Mouse (Mus musculus): ENCODE measurements around the gene Rapgef5. TPM values are rescaled to one million over a fixed set of nuclear protein-coding genes. Genes with fewer than 3 reads are reported as not detected.

Rapgef5 gene
- polyA plus RNA-seq, 1 experiment from 2014 or later, result 7.9 TPM

- Histone ChIP-seq H3K27me3 (ENCODE audit: control insufficient read depth, insufficient read depth, low read length) (no peaks in the 10 kb centered on the region), H3K9me3 (ENCODE audit: control insufficient read depth, low read length) (no peaks in the 10 kb centered on the region), H3K9ac (ENCODE audit: low read length) (no peak overlapping the region), H3K4me2 (ENCODE audit: low read depth, low read length, severe bottlenecking) (no peak overlapping the region), H3K4me3 (ENCODE audit: low read depth, low read length) (no peak overlapping the region), H3K27ac (ENCODE audit: low read depth, low read length) (no peak overlapping the region), H3K36me3 (ENCODE audit: control insufficient read depth, insufficient read depth, low read length) (no peaks in the 10 kb centered on the region), H3K4me1 (replicated peaks; ENCODE audit: control insufficient read depth, insufficient read depth, low read length) (peaks cover 6% of the 10 kb centered on the region; the same call in 1 of the 2 replicates)
- ATAC-seq (replicated peaks; ENCODE audit: low FRiP score) (no peak), DNase-seq (ENCODE audit: low spot score) (no peak)
- 77% methylated on average over 5 of the region's 5 CpGs for WGBS
Measured at GRCm38 (mm10) chr12:117691336-117691735, 175.1 kb downstream of the Rapgef5 start.

- no peak for DNase-seq (ENCODE audit: low spot score)
- Histone ChIP-seq H3K9ac (ENCODE audit: low read length) (no peak overlapping the region), H3K4me3 (ENCODE audit: low read depth, low read length) (no peak overlapping the region), H3K4me2 (ENCODE audit: low read depth, low read length, severe bottlenecking) (no peak overlapping the region), H3K27ac (ENCODE audit: low read depth, low read length) (no peak overlapping the region), H3K9me3 (ENCODE audit: control insufficient read depth, low read length) (no peaks in the 10 kb centered on the region), H3K27me3 (ENCODE audit: control insufficient read depth, insufficient read depth, low read length) (no peaks in the 10 kb centered on the region), H3K4me1 (replicated peaks; ENCODE audit: control insufficient read depth, insufficient read depth, low read length) (0 out of 2 replicates have a peak, but pooled peaks cover 5% of the 10 kb centered on the region), H3K36me3 (ENCODE audit: control insufficient read depth, insufficient read depth, low read length) (no peaks in the 10 kb centered on the region)
- 15% methylated on average over 1 of the region's 1 CpGs for WGBS
- ATAC-seq (replicated peaks; ENCODE audit: low FRiP score), result no peak
Measured at GRCm38 (mm10) chr12:117692775-117693174, 176.5 kb downstream of the Rapgef5 start.

- WGBS, result 86% methylated on average over 3 of the region's 3 CpGs
- Histone ChIP-seq H3K27me3 (ENCODE audit: control insufficient read depth, insufficient read depth, low read length) (no peaks in the 10 kb centered on the region), H3K4me1 (replicated peaks; ENCODE audit: control insufficient read depth, insufficient read depth, low read length) (no peaks in the 10 kb centered on the region), H3K36me3 (ENCODE audit: control insufficient read depth, insufficient read depth, low read length) (no peaks in the 10 kb centered on the region), H3K4me2 (ENCODE audit: low read depth, low read length, severe bottlenecking) (no peak overlapping the region), H3K4me3 (ENCODE audit: low read depth, low read length) (no peak overlapping the region), H3K9me3 (ENCODE audit: control insufficient read depth, low read length) (no peaks in the 10 kb centered on the region), H3K27ac (ENCODE audit: low read depth, low read length) (no peak overlapping the region), H3K9ac (ENCODE audit: low read length) (no peak overlapping the region)
- ATAC-seq (replicated peaks; ENCODE audit: low FRiP score) (no peak), DNase-seq (ENCODE audit: low spot score) (no peak)
Measured at GRCm38 (mm10) chr12:117699950-117700665, 183.8 kb downstream of the Rapgef5 start.

GRCm38 (mm10) chr12:117700927-117701326 lies 184.6 kb downstream of the Rapgef5 start:
- Histone ChIP-seq H3K9ac (ENCODE audit: low read length) (no peak overlapping the region), H3K27ac (ENCODE audit: low read depth, low read length) (no peak overlapping the region), H3K4me2 (ENCODE audit: low read depth, low read length, severe bottlenecking) (no peak overlapping the region), H3K36me3 (ENCODE audit: control insufficient read depth, insufficient read depth, low read length) (no peaks in the 10 kb centered on the region), H3K27me3 (ENCODE audit: control insufficient read depth, insufficient read depth, low read length) (no peaks in the 10 kb centered on the region), H3K4me1 (replicated peaks; ENCODE audit: control insufficient read depth, insufficient read depth, low read length) (no peaks in the 10 kb centered on the region), H3K4me3 (ENCODE audit: low read depth, low read length) (no peak overlapping the region), H3K9me3 (ENCODE audit: control insufficient read depth, low read length) (no peaks in the 10 kb centered on the region)
- DNase-seq (ENCODE audit: low spot score), result no peak
- no peak for ATAC-seq (replicated peaks; ENCODE audit: low FRiP score)
- 83% methylated on average over 6 of the region's 6 CpGs for WGBS

GRCm38 (mm10) chr12:117702291-117702690 lies 186.0 kb downstream of the Rapgef5 start:
- no peak for ATAC-seq (replicated peaks; ENCODE audit: low FRiP score)
- Histone ChIP-seq H3K9me3 (ENCODE audit: control insufficient read depth, low read length) (no peaks in the 10 kb centered on the region), H3K9ac (ENCODE audit: low read length) (no peak overlapping the region), H3K27me3 (ENCODE audit: control insufficient read depth, insufficient read depth, low read length) (no peaks in the 10 kb centered on the region), H3K36me3 (ENCODE audit: control insufficient read depth, insufficient read depth, low read length) (no peaks in the 10 kb centered on the region), H3K4me3 (ENCODE audit: low read depth, low read length) (no peak overlapping the region), H3K4me2 (ENCODE audit: low read depth, low read length, severe bottlenecking) (no peak overlapping the region), H3K4me1 (replicated peaks; ENCODE audit: control insufficient read depth, insufficient read depth, low read length) (no peaks in the 10 kb centered on the region), H3K27ac (ENCODE audit: low read depth, low read length) (no peak overlapping the region)
- no peak for DNase-seq (ENCODE audit: low spot score)
- WGBS, result 95% methylated on average over 8 of the region's 8 CpGs

GRCm38 (mm10) chr12:117702928-117703327 lies 186.6 kb downstream of the Rapgef5 start:
- no peak overlapping the region for H3K27ac ChIP-seq (ENCODE audit: low read depth, low read length)
- H3K4me3 ChIP-seq (ENCODE audit: low read depth, low read length), result no peak overlapping the region
- H3K9me3 ChIP-seq (ENCODE audit: control insufficient read depth, low read length), result no peaks in the 10 kb centered on the region
- no peak for DNase-seq (ENCODE audit: low spot score)
- no peak for ATAC-seq (replicated peaks; ENCODE audit: low FRiP score)
- H3K36me3 ChIP-seq (ENCODE audit: control insufficient read depth, insufficient read depth, low read length), result no peaks in the 10 kb centered on the region
- no peak overlapping the region for H3K4me2 ChIP-seq (ENCODE audit: low read depth, low read length, severe bottlenecking)
- H3K9ac ChIP-seq (ENCODE audit: low read length), result no peak overlapping the region
- H3K27me3 ChIP-seq (ENCODE audit: control insufficient read depth, insufficient read depth, low read length), result no peaks in the 10 kb centered on the region
- 91% methylated on average over 9 of the region's 9 CpGs for WGBS
- no peaks in the 10 kb centered on the region for H3K4me1 ChIP-seq (replicated peaks; ENCODE audit: control insufficient read depth, insufficient read depth, low read length)

GRCm38 (mm10) chr12:117703413-117703812 lies 187.1 kb downstream of the Rapgef5 start:
- Histone ChIP-seq H3K36me3 (ENCODE audit: control insufficient read depth, insufficient read depth, low read length) (no peaks in the 10 kb centered on the region), H3K4me3 (ENCODE audit: low read depth, low read length) (no peak overlapping the region), H3K27ac (ENCODE audit: low read depth, low read length) (no peak overlapping the region), H3K9me3 (ENCODE audit: control insufficient read depth, low read length) (no peaks in the 10 kb centered on the region), H3K4me2 (ENCODE audit: low read depth, low read length, severe bottlenecking) (no peak overlapping the region), H3K9ac (ENCODE audit: low read length) (no peak overlapping the region), H3K27me3 (ENCODE audit: control insufficient read depth, insufficient read depth, low read length) (no peaks in the 10 kb centered on the region), H3K4me1 (replicated peaks; ENCODE audit: control insufficient read depth, insufficient read depth, low read length) (no peaks in the 10 kb centered on the region)
- DNase-seq (ENCODE audit: low spot score), result no peak
- 47% methylated on average over 2 of the region's 2 CpGs for whole genome bisulfite sequencing
- ATAC-seq (replicated peaks; ENCODE audit: low FRiP score), result no peak

- ATAC-seq (replicated peaks; ENCODE audit: low FRiP score), result no peak
- Histone ChIP-seq H3K4me2 (ENCODE audit: low read depth, low read length, severe bottlenecking) (no peak overlapping the region), H3K27me3 (ENCODE audit: control insufficient read depth, insufficient read depth, low read length) (no peaks in the 10 kb centered on the region), H3K9ac (ENCODE audit: low read length) (no peak overlapping the region), H3K4me1 (replicated peaks; ENCODE audit: control insufficient read depth, insufficient read depth, low read length) (no peaks in the 10 kb centered on the region), H3K9me3 (ENCODE audit: control insufficient read depth, low read length) (no peaks in the 10 kb centered on the region), H3K36me3 (ENCODE audit: control insufficient read depth, insufficient read depth, low read length) (no peaks in the 10 kb centered on the region), H3K27ac (ENCODE audit: low read depth, low read length) (no peak overlapping the region), H3K4me3 (ENCODE audit: low read depth, low read length) (no peak overlapping the region)
- WGBS, result 80% methylated on average over 3 of the region's 3 CpGs
- DNase-seq (ENCODE audit: low spot score), result no peak
Measured at GRCm38 (mm10) chr12:117705308-117705707, 189.0 kb downstream of the Rapgef5 start.

GRCm38 (mm10) chr12:117709280-117709679 lies 193.0 kb downstream of the Rapgef5 start:
- DNase-seq (ENCODE audit: low spot score) (no peak), ATAC-seq (replicated peaks; ENCODE audit: low FRiP score) (no peak)
- Histone ChIP-seq H3K9ac (ENCODE audit: low read length) (no peak overlapping the region), H3K27ac (ENCODE audit: low read depth, low read length) (no peak overlapping the region), H3K9me3 (ENCODE audit: control insufficient read depth, low read length) (no peaks in the 10 kb centered on the region), H3K4me3 (ENCODE audit: low read depth, low read length) (no peak overlapping the region), H3K27me3 (ENCODE audit: control insufficient read depth, insufficient read depth, low read length) (no peaks in the 10 kb centered on the region), H3K4me1 (replicated peaks; ENCODE audit: control insufficient read depth, insufficient read depth, low read length) (no peaks in the 10 kb centered on the region), H3K36me3 (ENCODE audit: control insufficient read depth, insufficient read depth, low read length) (no peaks in the 10 kb centered on the region), H3K4me2 (ENCODE audit: low read depth, low read length, severe bottlenecking) (no peak overlapping the region)
- 85% methylated on average over 12 of the region's 12 CpGs for WGBS

Measured in forebrain, embryonic 11.5 days (tissue).